Mouse (Mus musculus) ES-E14 (cell line): ENCODE measurements around the gene Dcun1d3. TPM values are rescaled to one million over a fixed set of nuclear protein-coding genes. Genes with fewer than 3 reads are reported as not detected.
A peak's percentile ranks its signal among the peaks of the same experiment; 100 is the strongest.

Source experiments
- DNase-seq: peaks from one replicate; pipeline ENCODE4 v3.0.0-alpha.2; 2013; ENCODE audit warnings: low read depth, low spot score
- H3K27ac ChIP-seq: 2 replicates; pipeline ENCODE4 v1.5.1; 2012; ENCODE audit warnings: low read depth, mild to moderate bottlenecking, low read length, moderate library complexity, mixed read lengths; ENCODE audit not compliant: poor library complexity, insufficient read depth, severe bottlenecking
- H3K36me3 ChIP-seq: 2 replicates; pipeline ENCODE4 v1.6.1; 2012; ENCODE audit warnings: mild to moderate bottlenecking, low read length, moderate library complexity, mixed read lengths; ENCODE audit not compliant: control insufficient read depth, poor library complexity, insufficient read depth, severe bottlenecking
- H3K4me1 ChIP-seq, 2 experiments: fragments of 150-350 bp in 1 of 2; sonication (generic) in 1 of 2; 2 replicates each; pipeline ENCODE4 v1.6.1; 2012; ENCODE audit warnings: low read length in 2 of 2, mild to moderate bottlenecking in 1 of 2, mixed read lengths in 1 of 2; ENCODE audit not compliant: control insufficient read depth in 2 of 2, insufficient read depth in 2 of 2, poor library complexity in 1 of 2
- H3K4me3 ChIP-seq, 2 experiments: fragments of 150-350 bp in 1 of 2; sonication (generic) in 1 of 2; 2 replicates each; pipeline ENCODE4 v1.5.1; 2012; ENCODE audit warnings: low read length in 2 of 2, low read depth in 1 of 2, mild to moderate bottlenecking in 1 of 2, mixed read lengths in 1 of 2; ENCODE audit not compliant: insufficient read depth in 1 of 2, poor library complexity in 1 of 2, severe bottlenecking in 1 of 2
- H3K9ac ChIP-seq: 2 replicates; pipeline ENCODE4 v1.6.1; 2012; ENCODE audit warnings: low read depth, mild to moderate bottlenecking, low read length, mixed read lengths; ENCODE audit not compliant: poor library complexity, insufficient read depth, severe bottlenecking
- H3K9me3 ChIP-seq: fragments of 150-350 bp; sonication (generic); 2 replicates; pipeline ENCODE4 v1.6.1; 2012; ENCODE audit warnings: low read depth, mild to moderate bottlenecking, low read length; ENCODE audit not compliant: control insufficient read depth, insufficient read depth
- CHD2 ChIP-seq: IDR thresholded peaks from 2 replicates; pipeline ENCODE4 v1.6.1; 2014; ENCODE audit warnings: mild to moderate bottlenecking, low read depth, low read length, inconsistent platforms
- HCFC1 ChIP-seq: IDR thresholded peaks from 2 replicates; pipeline ENCODE4 v1.6.1; 2012; ENCODE audit warnings: low read length, inconsistent platforms, borderline replicate concordance; ENCODE audit not compliant: insufficient read depth
- MAFK ChIP-seq: IDR thresholded peaks from 2 replicates; pipeline ENCODE4 v1.6.1; 2014; ENCODE audit warnings: mild to moderate bottlenecking, low read depth, low read length, inconsistent platforms; ENCODE audit not compliant: insufficient read depth
- ZC3H11A ChIP-seq: IDR thresholded peaks from 2 replicates; pipeline ENCODE4 v1.6.1; 2012; ENCODE audit warnings: low read depth, mild to moderate bottlenecking, inconsistent platforms, low read length, borderline replicate concordance
- ZNF384 ChIP-seq: IDR thresholded peaks from 2 replicates; pipeline ENCODE4 v1.6.1; 2012; ENCODE audit warnings: low read depth, low read length, inconsistent platforms
- in situ Hi-C, 2 experiments: fragments of 600-800 bp; cut with MboI; formaldehyde crosslinking; loops; one replicate each; pipeline ENCODE4 v1.15.1; 2025; ENCODE audit warnings: low sequenced_read_pairs in 2 of 2, inconsistent platforms in 1 of 2; ENCODE audit not compliant: unreplicated experiment in 2 of 2
- total RNA-seq: library from RNA; depleted of rRNA; stranded (reverse); fragments of 300-350 nt; gene quantifications from 2 replicates; pipeline ENCODE4 v1.2.3, GENCODE M21; 2012

The Dcun1d3 gene
- total RNA-seq, 1 experiment, result 26.1 TPM

- Histone ChIP-seq H3K4me1 (peaks cover 0 to 6% of the 10 kb centered on the region in 2 experiments; a peak in 2 of 4 replicates), H3K27ac (no peak overlapping the region), H3K36me3 (peaks cover 3% of the 10 kb centered on the region), H3K9me3 (no peaks in the 10 kb centered on the region), H3K4me3 (no peak overlapping the region), H3K9ac (no peak overlapping the region)
- TF ChIP-seq ZC3H11A, result no peak
- TF ChIP-seq MAFK, result no peak
- no peak for TF ChIP-seq ZNF384
- TF ChIP-seq HCFC1, result no peak
- TF ChIP-seq CHD2, result no peak
- DNase-seq, result no peak
- in situ Hi-C loops, result no loop called here
Observed at GRCm38 (mm10) chr7:119872204-119872603, 23.9 kb downstream of the Dcun1d3 start.

GRCm38 (mm10) chr7:119866136-119866535 is 30.0 kb downstream of the Dcun1d3 start:
- in situ Hi-C loops, result no loop called here
- H3K4me3 ChIP-seq, result no peak overlapping the region
- TF ChIP-seq MAFK (no peak), CHD2 (no peak), ZNF384 (no peak), ZC3H11A (no peak), HCFC1 (no peak)
- no peak overlapping the region for H3K27ac ChIP-seq
- H3K9me3 ChIP-seq, result no peaks in the 10 kb centered on the region
- no peak for DNase-seq
- peaks cover 5 to 11% of the 10 kb centered on the region in 2 experiments; a peak in 3 of 4 replicates for H3K4me1 ChIP-seq
- peaks cover 5% of the 10 kb centered on the region for H3K36me3 ChIP-seq
- no peak overlapping the region for H3K9ac ChIP-seq

DNA sequence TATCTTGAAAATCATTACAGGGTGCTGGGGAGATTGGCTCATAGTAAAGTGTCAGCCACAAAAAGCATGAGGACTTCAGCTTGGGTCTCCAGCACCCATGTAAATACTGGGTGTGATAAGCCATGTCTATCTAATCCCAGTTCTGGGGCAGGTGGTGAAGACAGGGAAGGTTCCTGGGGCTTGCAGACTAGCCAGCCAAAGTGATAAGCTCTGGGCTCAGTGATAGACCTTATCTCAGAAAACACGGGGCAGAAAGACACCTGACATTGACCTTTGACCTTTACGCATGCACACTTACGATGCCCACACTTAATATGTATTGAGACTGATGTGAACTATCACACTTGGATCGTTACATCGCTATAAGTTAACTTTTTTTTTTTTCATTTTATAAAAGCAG is 31.6 kb downstream of the Dcun1d3 start:
- DNase-seq, result no peak
- H3K9me3 ChIP-seq, result no peaks in the 10 kb centered on the region
- H3K4me1 ChIP-seq, result peaks cover 11 to 18% of the 10 kb centered on the region in 2 experiments
- in situ Hi-C loops, result no loop called here
- TF ChIP-seq HCFC1 (no peak), ZNF384 (no peak), ZC3H11A (no peak), MAFK (no peak), CHD2 (no peak)
- H3K36me3 ChIP-seq, result peaks cover 5% of the 10 kb centered on the region
- no peak overlapping the region for H3K9ac ChIP-seq
- H3K4me3 ChIP-seq, result no peak overlapping the region
- H3K27ac ChIP-seq, result no peak overlapping the region

DNA sequence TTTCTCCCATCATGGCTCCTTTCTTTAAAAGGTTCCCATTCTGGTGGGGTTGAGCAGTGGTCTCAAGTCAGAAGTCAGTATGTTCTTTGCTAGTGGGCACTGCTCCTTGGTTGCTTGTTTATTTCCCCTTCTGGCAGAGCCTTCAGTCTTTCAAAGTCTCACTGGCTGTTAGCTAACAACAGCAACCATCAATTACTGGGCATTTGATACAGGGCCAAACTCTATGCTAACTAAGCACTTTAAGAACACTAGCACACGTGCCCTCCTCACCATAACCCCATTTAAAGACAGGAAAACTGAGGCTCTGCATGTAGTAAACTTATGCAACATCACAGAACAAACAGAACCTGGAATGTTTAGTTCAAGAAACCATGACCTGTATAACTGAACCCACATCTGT is 33.9 kb downstream of the Dcun1d3 start:
- Histone ChIP-seq H3K9me3 (no peaks in the 10 kb centered on the region), H3K4me3 (peak overlapping the region in 1 of 2 experiments; percentile 6; a peak in 1 of 4 replicates), H3K4me1 (peaks cover 13 to 20% of the 10 kb centered on the region in 2 experiments), H3K36me3 (peaks cover 7% of the 10 kb centered on the region; the same call in 1 of the 2 replicates), H3K27ac (peak overlapping the region; percentile 89; the same call in 1 of the 2 replicates), H3K9ac (peak overlapping the region; percentile 51; the same call in 1 of the 2 replicates)
- DNase-seq, result no peak
- in situ Hi-C loops, result no loop called here
- no peak for TF ChIP-seq CHD2
- no peak for TF ChIP-seq MAFK
- TF ChIP-seq ZC3H11A, result no peak
- TF ChIP-seq HCFC1, result no peak
- no peak for TF ChIP-seq ZNF384
